In genomic region chr12:108310041-108310440, GRCm38 (mm10) we compare ENCODE assay signal across 18 mouse cellular contexts. TPM values are rescaled to one million over a fixed set of nuclear protein-coding genes. Genes with fewer than 3 reads are reported as not detected.
"Had no signal": no experiment of that assay in that cellular context is flagged by ENCODE, and none has a peak within 500 bp of the region (broad histone marks: within the 10 kb centered on the region; RNA-seq: fewer than 3 reads in every experiment).

No protein-coding gene starts in this region.

- H3K4me3 ChIP-seq: layer of hippocampus, adult 2 months; limb, embryonic 10.5 days; limb, embryonic 13.5 days; liver, embryonic 12.5 days; liver, embryonic 15.5 days; midbrain, embryonic 13.5 days; neural tube, embryonic 12.5 days; neural tube, embryonic 15.5 days had no signal

- H3K9ac ChIP-seq: limb, embryonic 13.5 days; liver, embryonic 12.5 days; liver, embryonic 15.5 days; midbrain, embryonic 13.5 days; neural tube, embryonic 12.5 days; neural tube, embryonic 15.5 days had no signal

- ATAC-seq: liver, embryonic 12.5 days; midbrain, embryonic 13.5 days; midbrain, embryonic 16.5 days had no signal

- H3K27me3 ChIP-seq: neural tube, embryonic 12.5 days had no signal

- H3K9me3 ChIP-seq: limb, embryonic 10.5 days; limb, embryonic 13.5 days; liver, embryonic 12.5 days; liver, embryonic 15.5 days; midbrain, embryonic 13.5 days; neural tube, embryonic 12.5 days; neural tube, embryonic 15.5 days had no signal

- H3K27ac ChIP-seq: kidney, postnatal 0 days; layer of hippocampus, adult 2 months; limb, embryonic 10.5 days; limb, embryonic 13.5 days; liver, embryonic 12.5 days; liver, embryonic 15.5 days; macrophage; midbrain, embryonic 13.5 days; neural tube, embryonic 12.5 days; neural tube, embryonic 15.5 days; stomach, postnatal 0 days had no signal

- DNase-seq: layer of hippocampus, adult 9-11 months; liver; right cerebral cortex, postnatal 14 days; right cerebral cortex, postnatal 4 days; thymus, adult 2 months; thymus, postnatal 25 days had no signal

- H3K36me3 ChIP-seq: limb, embryonic 10.5 days; limb, embryonic 13.5 days; liver, embryonic 12.5 days; liver, embryonic 15.5 days; midbrain, embryonic 13.5 days; neural tube, embryonic 12.5 days; neural tube, embryonic 15.5 days had no signal

- H3K4me2 ChIP-seq: limb, embryonic 13.5 days; liver, embryonic 12.5 days; liver, embryonic 15.5 days; midbrain, embryonic 13.5 days; neural tube, embryonic 12.5 days; neural tube, embryonic 15.5 days had no signal

RNA-seq across cellular contexts. Expression of gene Hhipl1, which starts 4.0 kb away (rescaled TPM):
- polyA plus RNA-seq: macrophage had no signal

RNA-seq across cellular contexts. Expression of gene Cyp46a1, which starts 24.1 kb away (rescaled TPM):
- polyA plus RNA-seq: macrophage had no signal
